18 mouse cellular contexts compared by ENCODE assay signal in genomic region chr11:103688980-103689378, GRCm38 (mm10). TPM values are rescaled to one million over a fixed set of nuclear protein-coding genes. Genes with fewer than 3 reads are reported as not detected.
A peak's percentile ranks its signal among the peaks of the same experiment; 100 is the strongest.
DNase-seq lines count a peak whose midpoint lies in the region; ATAC-seq and TF ChIP-seq lines count a peak whose summit lies in the region.
"Had no signal": no experiment of that assay in that cellular context is flagged by ENCODE, and none has a peak within 500 bp of the region (broad histone marks: within the 10 kb centered on the region; RNA-seq: fewer than 3 reads in every experiment).

No protein-coding gene starts in this region.

- H3K9me3 ChIP-seq in midbrain, embryonic 11.5 days (ENCODE audit: control insufficient read depth, low read length), result no peaks in the 10 kb centered on the region
- H3K9me3 ChIP-seq: embryonic facial prominence, embryonic 10.5 days; neural tube, embryonic 15.5 days had no signal

- no peak for TF ChIP-seq CTCF in kidney, adult 2 months (conservative IDR thresholded peaks at IDR 0.05; ENCODE audit: insufficient read depth, insufficient read length, low read depth, low read length)

- peak; percentile 28 for DNase-seq in adrenal gland, adult 2 months
- no peak for DNase-seq in adrenal gland, adult 8-10 months
- peak; percentile 38 for DNase-seq in kidney, adult 2 months
- no peak for DNase-seq in kidney, postnatal 4 days
- DNase-seq in MN1 (ENCODE audit: low spot score), result peak; percentile 25
- peak; percentile 13 for DNase-seq in embryo, embryonic 11 days
- no peak for DNase-seq in gastrocnemius, adult 8-10 months (ENCODE audit: low spot score in 2 of 2)
- no peak for DNase-seq in midbrain, embryonic 11.5 days (ENCODE audit: low spot score, missing footprints)
- DNase-seq: cerebellum, adult 2 months; heart, adult 2 months; lung, postnatal 14 days; thymus, adult 2 months had no signal

- peaks cover 25% of the 10 kb centered on the region for H3K4me1 ChIP-seq in kidney, adult 2 months (ENCODE audit: control insufficient read depth, insufficient read depth, low read length)
- no peaks in the 10 kb centered on the region for H3K4me1 ChIP-seq in midbrain, embryonic 11.5 days (ENCODE audit: control insufficient read depth, insufficient read depth, low read length)

- 13% methylated on average over 3 of the region's 3 CpGs for WGBS in kidney, adult 2 months
- 44% methylated on average over 3 of the region's 3 CpGs for WGBS in midbrain, embryonic 11.5 days

- no peak overlapping the region for H3K9ac ChIP-seq in midbrain, embryonic 11.5 days (ENCODE audit: low read length)
- H3K9ac ChIP-seq: liver, embryonic 14.5 days; neural tube, embryonic 15.5 days had no signal

- H3K27ac ChIP-seq in kidney, adult 2 months (ENCODE audit: insufficient read depth, low read depth, low read length), result no peak overlapping the region
- H3K27ac ChIP-seq in midbrain, embryonic 11.5 days (ENCODE audit: low read depth, low read length), result no peak overlapping the region
- H3K27ac ChIP-seq: embryonic facial prominence, embryonic 10.5 days; heart, adult 2 months; liver, embryonic 14.5 days; neural tube, embryonic 15.5 days had no signal

- H3K27me3 ChIP-seq in kidney, adult 2 months (replicated peaks; ENCODE audit: control insufficient read depth, insufficient read depth, low read length), result no peaks in the 10 kb centered on the region
- H3K27me3 ChIP-seq in midbrain, embryonic 11.5 days (ENCODE audit: control insufficient read depth, insufficient read depth, low read length), result no peaks in the 10 kb centered on the region
- H3K27me3 ChIP-seq: neural tube, embryonic 15.5 days had no signal

- H3K4me3 ChIP-seq in kidney, adult 2 months (ENCODE audit: insufficient read depth, low read depth, low read length), result no peak overlapping the region
- no peak overlapping the region for H3K4me3 ChIP-seq in midbrain, embryonic 11.5 days (ENCODE audit: low read depth, low read length)
- H3K4me3 ChIP-seq: embryonic facial prominence, embryonic 10.5 days; heart, adult 2 months; neural tube, embryonic 15.5 days had no signal

- H3K36me3 ChIP-seq in kidney, adult 2 months (ENCODE audit: control insufficient read depth, insufficient read depth, low read length), result no peaks in the 10 kb centered on the region
- H3K36me3 ChIP-seq in midbrain, embryonic 11.5 days (ENCODE audit: control insufficient read depth, insufficient read depth, low read length), result peaks cover 8% of the 10 kb centered on the region; the same call in 1 of the 2 replicates

- TF ChIP-seq POLR2A in kidney, adult 2 months (IDR thresholded peaks at IDR 0.05; ENCODE audit: low read depth, low read length), result no peak

- no peak overlapping the region for H3K4me2 ChIP-seq in midbrain, embryonic 11.5 days
- H3K4me2 ChIP-seq: neural tube, embryonic 15.5 days had no signal

- ATAC-seq in midbrain, embryonic 11.5 days (ENCODE audit: low FRiP score), result no peak

RNA-seq across cellular contexts. Expression of gene Gosr2, which starts 8.7 kb away (rescaled TPM):
- total RNA-seq in adrenal gland, adult 2 months (2021), result 100 to 1,000 TPM in 1 of 2 experiments, 10 to 100 TPM in 1; 82.7 to 101 TPM
- 56.3 and 76.7 TPM in 2 replicates for polyA plus RNA-seq in adrenal gland, adult 2 months (2012; rRNA removed)
- total RNA-seq in adrenal gland, adult 8-10 months (2022), result 100 to 1,000 TPM in 2 of 4 experiments, 10 to 100 TPM in 2; 93.8 to 114 (median 103) TPM
- 94.2 and 101 TPM in 2 replicates for polyA plus RNA-seq in kidney, adult 2 months (2012; rRNA removed)
- total RNA-seq in gastrocnemius, adult 8-10 months (2022), result 10 to 100 TPM; 36.4 to 47.4 (median 42.7) TPM
- 87.8 and 90.9 TPM in 2 replicates for polyA plus RNA-seq in midbrain, embryonic 11.5 days (2014; fragmentation: Nextera tagmentation; extraction: Ambion mirVana)

RNA-seq across cellular contexts. Expression of gene Rprml, which starts 39.6 kb away (rescaled TPM):
- total RNA-seq in adrenal gland, adult 2 months (2021), result under 1 TPM in 1 of 2 experiments, not detected in 1; 0.48 TPM
- 1.1 and 1.2 TPM in 2 replicates for polyA plus RNA-seq in adrenal gland, adult 2 months (2012; rRNA removed)
- under 1 TPM in 3 of 4 experiments, not detected in 1; 0.32 to 1.00 (median 0.37) TPM for total RNA-seq in adrenal gland, adult 8-10 months (2022)
- 0.12 TPM in 1 of 2 replicates, not detected in the other for polyA plus RNA-seq in kidney, adult 2 months (2012; rRNA removed)
- under 1 TPM in 1 of 4 experiments, not detected in 3; 0.58 TPM for total RNA-seq in gastrocnemius, adult 8-10 months (2022)
- polyA plus RNA-seq in midbrain, embryonic 11.5 days (2014; fragmentation: Nextera tagmentation; extraction: Ambion mirVana), result not detected in 2 replicates
- total RNA-seq: heart, adult 2 months had no signal
- polyA plus RNA-seq: heart, adult 2 months; intestine, embryonic 14.5 days; liver, embryonic 14.5 days had no signal

RNA-seq across cellular contexts. Expression of gene Lyzl6, which starts 50.3 kb away (rescaled TPM):
- total RNA-seq in adrenal gland, adult 2 months (2021), result not detected
- polyA plus RNA-seq in adrenal gland, adult 2 months (2012; rRNA removed), result not detected in 2 replicates
- total RNA-seq in adrenal gland, adult 8-10 months (2022), result not detected
- polyA plus RNA-seq in kidney, adult 2 months (2012; rRNA removed), result 0.14 TPM in 1 of 2 replicates, not detected in the other
- total RNA-seq in gastrocnemius, adult 8-10 months (2022), result not detected
- polyA plus RNA-seq in midbrain, embryonic 11.5 days (2014; fragmentation: Nextera tagmentation; extraction: Ambion mirVana), result not detected in 2 replicates
- total RNA-seq: heart, adult 2 months; left cerebral cortex, postnatal 14 days had no signal
- polyA plus RNA-seq: cerebellum, adult 2 months; embryonic facial prominence, embryonic 10.5 days; frontal cortex, adult 2 months; heart, adult 2 months; intestine, embryonic 14.5 days; liver, embryonic 14.5 days; neural tube, embryonic 15.5 days; thymus, adult 2 months had no signal

Comparison
In these comparisons a context has a peak if more than half of its experiments do, and no peak if none do; other contexts are left out.
1. DNase-seq: peak in adrenal gland, adult 2 months (single experiment), kidney, adult 2 months (single experiment), MN1 (single experiment) and embryo, embryonic 11 days (single experiment); none in adrenal gland, adult 8-10 months (single experiment), kidney, postnatal 4 days (0 of 2), gastrocnemius, adult 8-10 months (0 of 2) and midbrain, embryonic 11.5 days (single experiment).